Mouse (Mus musculus) E14TG2a.4 (cell line): ENCODE data around the gene Robo4.

Experiments used
- H3K27me3 ChIP-seq: 2 replicates; pipeline ENCODE4 v1.6.1; 2014; ENCODE audit warnings: low read length, control low read depth; ENCODE audit not compliant: insufficient read depth
- H3K36me3 ChIP-seq: 2 replicates; pipeline ENCODE4 v1.6.1; 2014; ENCODE audit warnings: low read length, control low read depth; ENCODE audit not compliant: insufficient read depth
- H3K4me1 ChIP-seq: replicated peaks from 2 replicates; pipeline ENCODE4 v1.6.1; 2014; ENCODE audit warnings: low read depth, low read length, control low read depth
- H3K4me3 ChIP-seq: replicated peaks from 2 replicates; pipeline ENCODE4 v1.5.1; 2014; ENCODE audit warnings: mild to moderate bottlenecking, low read length
- H3K9me3 ChIP-seq: 2 replicates; pipeline ENCODE4 v1.6.1; 2014; ENCODE audit warnings: low read length, control low read depth
- CTCF ChIP-seq: conservative IDR thresholded peaks from 2 replicates; pipeline ENCODE4 v1.5.1; 2014; ENCODE audit warnings: low read length
- NANOG ChIP-seq: IDR thresholded peaks from 2 replicates; pipeline ENCODE4 v1.6.1; 2014; ENCODE audit warnings: borderline replicate concordance, low read length, mixed read lengths
- POU5F1 ChIP-seq: IDR thresholded peaks from 2 replicates; pipeline ENCODE4 v1.6.1; 2014; ENCODE audit warnings: low read length, borderline replicate concordance

Robo4 gene

GRCm38 (mm10) chr9:37365706-37366105 lies 36.0 kb upstream of the Robo4 start:
- Histone ChIP-seq H3K36me3 (no peaks in the 10 kb centered on the region), H3K9me3 (no peaks in the 10 kb centered on the region; the same call in 1 of the 2 replicates), H3K4me1 (peaks cover 8% of the 10 kb centered on the region; the same call in 1 of the 2 replicates), H3K4me3 (no peak overlapping the region), H3K27me3 (no peaks in the 10 kb centered on the region)
- TF ChIP-seq CTCF (no peak), POU5F1 (no peak), NANOG (no peak)

DNA sequence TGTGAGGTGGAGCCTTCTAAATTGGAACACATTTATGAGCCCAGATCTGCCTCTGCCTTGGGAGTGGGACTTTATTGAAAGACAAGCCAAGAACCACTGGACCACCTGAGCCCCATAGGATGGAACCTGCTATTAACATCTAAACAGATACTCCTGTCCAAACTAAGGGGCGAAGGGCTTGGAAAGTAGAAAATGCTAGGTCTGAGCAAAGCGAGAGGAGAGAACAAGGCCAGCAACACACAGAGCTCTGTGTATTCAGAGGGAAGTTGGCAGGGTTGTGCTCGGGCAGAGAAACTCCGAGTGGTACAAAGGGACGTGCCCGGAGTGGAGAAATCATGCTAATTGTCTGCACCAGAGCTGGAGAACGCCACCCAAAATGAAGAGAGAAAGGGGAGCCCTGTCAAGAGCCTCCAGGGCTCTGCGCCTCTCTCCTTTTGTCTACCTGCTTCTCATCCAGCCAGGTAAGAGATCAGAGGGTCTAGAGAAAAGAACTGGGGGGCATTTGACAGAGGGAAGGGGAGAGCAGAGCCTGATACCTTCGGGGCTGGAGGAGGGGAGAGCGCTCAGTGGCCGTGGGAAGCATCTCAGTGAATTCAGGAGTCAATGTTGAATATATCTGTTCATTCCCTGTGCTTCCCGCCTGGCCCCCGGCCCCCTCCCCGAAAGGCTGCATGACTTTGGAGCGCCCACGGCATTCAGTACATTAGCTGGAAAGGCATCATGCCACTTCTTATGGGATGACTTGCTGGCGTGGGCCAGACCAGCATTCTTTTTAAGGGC lies 34.2 kb upstream of the Robo4 start, which contains the start of gene Hepacam:
Gene Hepacam, plus strand, starts transcription at position 51 of the 780 bp plus-strand sequence.
- H3K4me3 ChIP-seq = peak within 1 kb of the TSS; percentile 58
- TF ChIP-seq POU5F1 = no peak
- no peak for TF ChIP-seq NANOG
- TF ChIP-seq CTCF = no peak

GRCm38 (mm10) chr9:37368081-37368830 lies 33.4 kb upstream of the Robo4 start:
- Histone ChIP-seq H3K4me1 (peaks cover 8% of the 10 kb centered on the region; the same call in 1 of the 2 replicates), H3K36me3 (no peaks in the 10 kb centered on the region), H3K27me3 (no peaks in the 10 kb centered on the region), H3K4me3 (peak overlapping the region; percentile 58), H3K9me3 (no peaks in the 10 kb centered on the region; the same call in 1 of the 2 replicates)
- peak; percentile 53 for TF ChIP-seq CTCF
- TF ChIP-seq NANOG = no peak

More for the DNA sequence above, 34.2 kb upstream of the Robo4 start, which contains the start of gene Hepacam:
- Histone ChIP-seq H3K36me3 (no peaks in the 10 kb centered on the region), H3K9me3 (no peaks in the 10 kb centered on the region; the same call in 1 of the 2 replicates), H3K4me1 (peaks cover 8% of the 10 kb centered on the region; the same call in 1 of the 2 replicates), H3K27me3 (no peaks in the 10 kb centered on the region)

DNA sequence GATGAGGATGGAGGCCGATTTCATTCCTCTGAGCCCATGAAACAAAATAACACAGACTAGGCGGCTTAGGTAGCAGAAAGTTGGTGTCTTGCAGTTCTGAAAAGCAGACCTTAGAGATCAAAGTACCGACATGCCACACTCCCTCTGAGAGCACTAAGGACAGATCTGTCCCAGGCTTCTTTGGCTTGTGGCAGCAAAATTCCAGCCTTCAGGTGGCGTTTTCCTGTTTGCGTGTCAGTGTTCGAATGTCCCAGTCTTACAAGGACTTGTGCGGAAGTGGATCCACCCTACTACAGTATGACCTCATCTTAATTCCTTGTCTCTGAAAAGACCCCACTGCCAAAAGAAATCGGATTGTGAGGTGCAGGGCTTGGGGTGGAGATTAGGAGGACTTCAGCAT lies 32.8 kb upstream of the Robo4 start:
- no peaks in the 10 kb centered on the region for H3K36me3 ChIP-seq
- peaks cover 8% of the 10 kb centered on the region; the same call in 1 of the 2 replicates for H3K4me1 ChIP-seq
- H3K4me3 ChIP-seq = no peak overlapping the region
- H3K9me3 ChIP-seq = no peaks in the 10 kb centered on the region; the same call in 1 of the 2 replicates
- no peaks in the 10 kb centered on the region for H3K27me3 ChIP-seq
- no peak for TF ChIP-seq POU5F1
- no peak for TF ChIP-seq NANOG
- no peak for TF ChIP-seq CTCF

GRCm38 (mm10) chr9:37371232-37371801 lies 30.4 kb upstream of the Robo4 start:
- no peaks in the 10 kb centered on the region for H3K27me3 ChIP-seq
- no peaks in the 10 kb centered on the region; the same call in 1 of the 2 replicates for H3K9me3 ChIP-seq
- TF ChIP-seq NANOG (no peak), POU5F1 (no peak), CTCF (no peak)
- no peaks in the 10 kb centered on the region for H3K36me3 ChIP-seq
- H3K4me1 ChIP-seq = peaks cover 15% of the 10 kb centered on the region
- H3K4me3 ChIP-seq = no peak overlapping the region

- H3K4me3 ChIP-seq = no peak overlapping the region
- no peaks in the 10 kb centered on the region for H3K9me3 ChIP-seq
- no peaks in the 10 kb centered on the region for H3K27me3 ChIP-seq
- H3K4me1 ChIP-seq = peaks cover 7% of the 10 kb centered on the region; the same call in 1 of the 2 replicates
- no peaks in the 10 kb centered on the region for H3K36me3 ChIP-seq
- TF ChIP-seq POU5F1 (no peak), NANOG (peak; percentile 37; the same call in 1 of the 2 replicates)
Observed at GRCm38 (mm10) chr9:37375718-37376117, 26.0 kb upstream of the Robo4 start.

DNA sequence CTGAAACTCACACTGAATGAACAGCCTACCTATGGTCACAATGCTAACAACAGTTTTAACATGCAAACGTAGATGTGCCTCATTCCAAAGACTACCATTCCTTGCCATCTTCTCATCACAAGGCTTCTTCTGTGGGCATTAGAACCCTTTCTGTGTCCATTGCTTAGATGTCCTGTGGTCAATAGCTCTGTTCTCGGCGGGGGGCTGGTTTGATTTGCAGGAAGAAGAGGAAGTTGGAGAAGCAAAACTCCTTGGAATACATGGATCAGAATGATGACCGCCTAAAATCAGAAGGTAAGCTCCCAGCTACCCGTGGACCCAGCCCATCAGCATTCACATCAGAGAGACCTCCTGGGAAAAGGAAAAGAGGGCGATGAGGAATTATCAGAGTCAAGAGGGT lies 18.5 kb upstream of the Robo4 start:
- H3K9me3 ChIP-seq = no peaks in the 10 kb centered on the region
- H3K36me3 ChIP-seq = no peaks in the 10 kb centered on the region
- TF ChIP-seq CTCF = no peak
- no peak for TF ChIP-seq NANOG
- no peak for TF ChIP-seq POU5F1
- peaks cover 34% of the 10 kb centered on the region for H3K27me3 ChIP-seq
- H3K4me1 ChIP-seq = peaks cover 32% of the 10 kb centered on the region
- H3K4me3 ChIP-seq = no peak overlapping the region
